Mouse (Mus musculus): ENCODE data around the gene N4bp3. TPM values are rescaled to one million over a fixed set of nuclear protein-coding genes. Genes with fewer than 3 reads are reported as not detected.
"Not testable (repeated sequence)": the region's sequence is repeated elsewhere in the genome, so short reads cannot be mapped to it uniquely, and the experiment has no call there.

The N4bp3 gene
- total RNA-seq (2021) = 10 to 100 TPM; 11.4 to 12.1 TPM
- long read RNA-seq, experiment 1, transcript N4bp3-201 (5 exons, 2,367 nt) = major isoform, 16 of 18 reads
- long read RNA-seq, experiment 1, partial matches to known transcripts = 0 of 18 reads
- long read RNA-seq, experiment 1, other reads (novel, unspliced or antisense) = 2 of 18 reads
- long read RNA-seq, experiment 2, transcript N4bp3-201 (5 exons, 2,367 nt) = major isoform, 19 of 27 reads
- long read RNA-seq, experiment 2, partial matches to known transcripts = 2 of 27 reads
- long read RNA-seq, experiment 2, other reads (novel, unspliced or antisense) = 6 of 27 reads

DNA sequence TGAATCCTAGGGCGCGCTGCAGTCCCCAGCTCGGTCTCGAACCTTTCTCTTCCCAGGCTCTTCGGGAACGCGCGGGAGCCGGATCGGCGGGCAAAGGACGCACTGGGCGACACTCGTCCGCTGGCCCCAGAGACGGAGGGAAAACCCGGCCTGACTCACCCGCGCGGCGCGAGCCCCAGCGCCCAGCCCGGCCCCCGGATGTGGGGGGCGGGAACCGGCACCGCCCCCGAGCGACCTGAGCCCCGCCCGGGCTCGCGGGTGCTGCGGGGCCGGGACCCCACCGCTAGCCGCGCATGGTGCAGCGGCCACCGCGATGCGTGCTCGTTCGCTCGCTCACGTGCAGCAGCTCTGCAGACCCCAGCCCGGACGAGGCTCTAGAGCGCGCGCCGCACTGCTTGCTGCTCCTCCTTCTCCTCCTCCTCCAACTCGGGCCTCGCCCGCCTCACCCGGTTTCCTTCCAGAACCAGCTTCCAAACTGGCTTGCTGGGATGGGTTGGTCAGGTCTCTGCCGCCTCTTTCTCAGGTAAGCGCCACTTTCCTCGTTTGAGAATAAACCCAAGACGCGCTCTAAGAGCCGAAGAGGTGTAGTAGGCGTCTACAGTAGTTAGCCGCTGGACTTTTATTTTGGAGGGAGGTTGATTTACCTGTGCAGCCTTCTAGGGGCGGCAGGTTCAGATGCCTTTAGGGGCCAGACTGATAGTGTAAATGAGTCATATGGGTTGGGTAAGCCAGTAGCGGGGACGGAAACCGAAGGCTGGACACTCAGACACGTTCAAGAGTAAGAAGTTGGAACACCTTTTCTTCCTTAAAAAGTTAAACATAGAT, at the start of gene N4bp3, which contains the start of gene D930048N14Rik:
TSS of gene N4bp3 (minus strand) at position 152 of the 825 bp plus-strand sequence.
TSS of gene D930048N14Rik (plus strand) at position 264 of the 825 bp plus-strand sequence.
- DNase-seq (ENCODE audit: low spot score in 2 of 2) = no peak

DNA sequence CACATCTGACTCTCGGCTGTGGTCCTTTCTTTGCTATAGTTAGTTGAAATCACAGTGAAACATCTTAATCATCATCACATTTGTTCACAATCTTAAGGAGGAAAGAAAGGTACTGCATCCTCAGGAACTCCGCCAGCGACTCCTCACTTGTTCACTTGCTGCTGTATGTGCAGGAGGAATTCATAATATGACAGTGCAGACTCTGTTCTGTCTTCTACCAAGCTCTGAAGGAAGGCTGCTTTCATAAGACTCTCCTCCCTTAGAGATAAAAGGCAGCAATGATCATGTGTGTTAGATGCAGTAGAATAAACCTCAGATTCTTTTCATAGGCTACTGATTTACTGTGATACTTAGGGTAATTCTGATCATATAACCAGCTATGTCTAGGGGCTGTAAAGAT, 44.3 kb upstream of the N4bp3 start:
- DNase-seq (ENCODE audit: low spot score in 2 of 2) = no peak

- DNase-seq (ENCODE audit: low spot score in 2 of 2) = not testable (repeated sequence)
Measured at GRCm38 (mm10) chr11:51690597-51690996, 40.0 kb upstream of the N4bp3 start.

GRCm38 (mm10) chr11:51689343-51689742, 38.7 kb upstream of the N4bp3 start:
- DNase-seq (ENCODE audit: low spot score in 2 of 2) = no peak

- DNase-seq (ENCODE audit: low spot score in 2 of 2) = peak; percentile 100
Measured at GRCm38 (mm10) chr11:51688330-51689328, 38.0 kb upstream of the N4bp3 start, which contains the start of gene 0610009B22Rik. Gene 0610009B22Rik (minus strand): TSS chr11:51688874.

- DNase-seq (ENCODE audit: low spot score in 2 of 2) = no peak
Measured at GRCm38 (mm10) chr11:51681976-51682374, 31.3 kb upstream of the N4bp3 start.

GRCm38 (mm10) chr11:51681324-51681975, 30.8 kb upstream of the N4bp3 start:
- DNase-seq (ENCODE audit: low spot score in 2 of 2) = peak; percentile 81 to 92

GRCm38 (mm10) chr11:51679466-51679865, 28.8 kb upstream of the N4bp3 start:
- DNase-seq (ENCODE audit: low spot score in 2 of 2) = no peak

DNA sequence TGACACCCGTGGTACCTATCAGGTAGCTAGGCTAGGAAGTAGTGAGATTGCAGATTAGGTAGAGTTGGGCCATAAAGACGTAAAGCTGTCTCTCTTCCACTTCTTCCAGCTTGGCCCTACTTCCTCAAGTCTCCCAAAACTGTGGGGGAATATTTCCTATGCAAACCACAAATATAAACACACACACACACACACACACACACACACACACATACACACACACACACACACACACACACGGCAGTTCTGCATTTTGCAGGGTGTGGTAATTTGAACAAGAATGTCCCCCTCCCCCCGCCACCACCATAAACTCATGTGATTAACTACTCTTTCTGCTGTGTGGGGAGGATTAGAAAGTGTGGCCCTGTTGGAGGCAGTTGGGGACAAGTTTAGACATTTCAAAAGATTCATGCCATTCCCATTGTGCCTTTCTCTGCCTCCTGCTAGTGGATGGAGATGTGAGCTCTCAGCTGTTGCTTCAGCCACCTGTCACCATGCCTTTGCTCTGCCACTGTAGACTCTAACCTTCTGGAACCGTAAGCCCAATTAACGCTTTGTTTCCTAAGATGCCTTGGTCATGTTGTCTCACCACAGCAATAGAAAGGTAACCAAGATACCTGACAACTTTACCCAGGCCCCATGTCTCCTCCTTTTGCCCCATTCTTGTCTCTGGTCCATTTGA, 27.2 kb upstream of the N4bp3 start:
- DNase-seq (ENCODE audit: low spot score in 2 of 2) = no peak

DNA sequence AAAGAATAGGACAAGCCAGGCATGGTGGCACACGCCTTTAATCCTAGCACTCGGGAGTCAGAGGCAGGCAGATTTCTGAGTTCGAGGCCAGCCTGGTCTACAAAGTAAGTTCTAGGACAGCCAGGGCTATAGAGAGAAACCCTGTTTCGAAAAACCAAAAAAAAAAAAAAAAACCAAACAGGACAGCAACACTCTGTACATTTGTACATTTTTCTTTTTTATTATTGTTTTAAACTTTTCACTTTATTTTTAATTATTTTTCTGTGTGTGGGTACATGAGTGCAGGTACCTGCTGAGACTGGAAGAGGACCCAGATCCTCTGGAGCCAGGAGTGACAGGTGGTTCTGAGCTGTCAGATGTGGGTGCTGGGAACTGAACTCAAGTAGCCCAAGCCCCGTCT, 24.7 kb upstream of the N4bp3 start:
- no peak for DNase-seq (ENCODE audit: low spot score in 2 of 2)

- no peak for DNase-seq (ENCODE audit: low spot score in 2 of 2)
Measured at GRCm38 (mm10) chr11:51673291-51673690, 22.6 kb upstream of the N4bp3 start.

DNA sequence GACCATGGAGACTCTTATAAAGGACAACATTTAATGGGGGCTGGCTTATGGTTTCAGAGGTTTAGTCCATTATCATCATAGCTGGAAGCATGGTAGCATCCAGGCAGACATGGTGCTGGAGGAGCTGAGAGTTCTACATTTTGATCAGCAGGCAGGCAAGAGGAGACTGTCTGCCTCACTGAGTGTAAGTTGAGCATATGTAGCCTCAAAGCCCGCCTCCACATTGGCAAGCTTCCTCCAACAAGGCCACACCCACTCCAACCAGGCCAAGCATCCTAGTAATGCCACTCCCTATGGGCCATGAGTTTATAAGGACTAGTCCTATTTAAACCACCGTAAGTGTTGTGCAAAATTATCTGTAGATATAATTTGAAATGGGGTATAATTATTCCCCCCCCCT, 20.7 kb upstream of the N4bp3 start:
- DNase-seq (ENCODE audit: low spot score in 2 of 2) = no peak

GRCm38 (mm10) chr11:51670846-51671245, 20.2 kb upstream of the N4bp3 start:
- DNase-seq (ENCODE audit: low spot score in 2 of 2) = no peak

DNA sequence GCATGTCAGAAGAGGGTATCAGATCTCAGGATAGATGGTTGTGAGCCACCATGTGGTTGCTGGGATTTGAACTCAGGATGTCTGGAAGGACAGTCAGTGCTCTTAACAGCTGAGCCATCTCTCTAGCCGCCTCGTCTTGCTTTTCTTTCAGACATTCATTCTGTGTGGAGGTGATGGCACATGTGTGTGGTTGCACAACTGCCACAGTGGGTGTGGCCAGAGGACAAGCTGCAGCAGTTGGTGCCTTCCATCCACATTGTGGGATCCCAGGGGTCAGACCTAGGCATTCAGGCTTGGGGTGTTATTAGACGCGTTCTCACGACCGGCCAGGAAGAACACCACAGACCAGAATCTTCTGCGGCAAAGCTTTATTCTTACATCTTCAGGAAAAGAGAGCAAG, 14.1 kb upstream of the N4bp3 start:
- not testable (repeated sequence) for DNase-seq (ENCODE audit: low spot score in 2 of 2)

DNA sequence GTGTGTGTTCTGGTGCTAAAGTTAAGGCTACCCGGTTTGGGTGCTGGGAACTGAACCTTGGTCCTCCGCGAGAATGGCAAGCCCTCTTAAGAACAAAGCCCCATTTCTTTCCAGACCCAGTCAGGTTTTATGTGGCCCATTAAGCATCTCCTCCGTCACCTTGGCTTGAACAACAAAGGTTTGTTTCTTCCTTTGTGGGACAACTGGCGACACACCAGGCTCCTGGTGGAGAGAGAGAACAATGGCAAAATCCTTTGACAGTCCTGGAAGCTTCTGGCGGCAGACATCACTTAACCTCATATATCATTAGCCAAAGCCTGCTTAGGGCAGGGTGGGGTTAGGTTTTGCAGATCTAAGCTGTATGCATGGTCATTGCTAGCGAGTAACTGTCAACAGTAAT, 12.0 kb upstream of the N4bp3 start:
- DNase-seq (ENCODE audit: low spot score in 2 of 2) = no peak

GRCm38 (mm10) chr11:51661867-51662365, 11.3 kb upstream of the N4bp3 start:
- no peak for DNase-seq (ENCODE audit: low spot score in 2 of 2)

DNA sequence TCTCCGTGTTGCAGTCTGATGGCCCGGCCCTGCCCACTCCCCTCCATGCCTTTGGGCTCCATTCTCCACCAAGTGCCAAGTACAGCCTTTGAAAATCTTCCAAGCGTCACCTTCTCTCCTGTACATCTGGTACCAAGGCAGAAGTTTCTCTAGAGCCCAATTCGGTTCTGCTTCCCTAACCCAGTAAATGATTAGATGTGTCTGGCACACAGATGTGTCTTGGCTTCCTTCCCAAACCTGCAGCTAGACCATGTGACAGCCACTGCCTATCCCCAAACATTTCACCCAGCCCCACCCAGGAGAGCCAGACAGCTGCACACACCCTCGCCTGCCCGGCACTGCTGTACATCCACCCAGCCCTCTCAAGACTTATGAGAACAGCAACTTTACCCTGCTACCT, 8.1 kb upstream of the N4bp3 start:
- no peak for DNase-seq (ENCODE audit: low spot score in 2 of 2)

- no peak for DNase-seq (ENCODE audit: low spot score in 2 of 2)
Measured at GRCm38 (mm10) chr11:51658291-51658690, 7.6 kb upstream of the N4bp3 start.

GRCm38 (mm10) chr11:51656798-51657521, 6.3 kb upstream of the N4bp3 start:
- DNase-seq (ENCODE audit: low spot score in 2 of 2) = no peak

Data from layer of hippocampus, postnatal 14 days (tissue).